Mouse (Mus musculus) small intestine, adult 2 months (tissue): ENCODE results near the gene Ppp4r1. TPM values are rescaled to one million over a fixed set of nuclear protein-coding genes. Genes with fewer than 3 reads are reported as not detected.
A peak's percentile ranks its signal among the peaks of the same experiment; 100 is the strongest.

ENCODE experiments used
- H3K27ac ChIP-seq: fragments of 200-500 bp; 2 replicates; pipeline ENCODE4 v1.5.1; 2012; ENCODE audit warnings: low read depth, low read length, control low read depth, inconsistent platforms; ENCODE audit not compliant: insufficient read depth
- H3K27me3 ChIP-seq: fragments of 200-500 bp; 2 replicates; pipeline ENCODE4 v1.6.1; 2012; ENCODE audit warnings: mild to moderate bottlenecking, moderate library complexity, low read length, inconsistent platforms; ENCODE audit not compliant: control insufficient read depth, insufficient read depth
- H3K36me3 ChIP-seq: fragments of 200-500 bp; 2 replicates; pipeline ENCODE4 v1.6.1; 2012; ENCODE audit warnings: mild to moderate bottlenecking, low read length, control low read depth, inconsistent platforms; ENCODE audit not compliant: control insufficient read depth, insufficient read depth
- H3K4me1 ChIP-seq: fragments of 200-500 bp; 2 replicates; pipeline ENCODE4 v1.6.1; 2012; ENCODE audit warnings: low read length, inconsistent platforms, mixed read lengths; ENCODE audit not compliant: control insufficient read depth, insufficient read depth, insufficient read length
- H3K4me3 ChIP-seq: fragments of 200-500 bp; 2 replicates; pipeline ENCODE4 v1.5.1; 2012; ENCODE audit warnings: low read depth, mild to moderate bottlenecking, control low read depth, inconsistent platforms, low read length, moderate library complexity
- CTCF ChIP-seq: fragments of 200-500 bp; IDR thresholded peaks from 2 replicates; pipeline ENCODE4 v1.5.1; 2012; ENCODE audit warnings: low read depth, mild to moderate bottlenecking, control low read depth, inconsistent platforms, low read length, moderate library complexity, mixed read lengths; ENCODE audit not compliant: insufficient replicate concordance, insufficient read length; ENCODE audit errors: extremely low read depth
- POLR2A ChIP-seq: fragments of 200-500 bp; IDR thresholded peaks from 2 replicates; pipeline ENCODE4 v1.6.1; 2012; ENCODE audit warnings: low read depth, mild to moderate bottlenecking, control low read depth, inconsistent platforms, low read length, moderate library complexity
- WGBS: fragments of 180-500 bp; shearing (Covaris S2); methylation state at CpG from one replicate; pipeline ENCODE4 v1.1.7; 2018; 5-methylcytosine and 5-hydroxymethylcytosine counted together
- polyA plus RNA-seq: library from polyadenylated mRNA; depleted of rRNA; stranded (reverse); fragments of >200 nt; gene quantifications from 2 replicates; pipeline ENCODE4 v1.2.3, GENCODE M21; 2012

Ppp4r1 gene
- polyA plus RNA-seq, 1 experiment: 57.7 TPM

DNA sequence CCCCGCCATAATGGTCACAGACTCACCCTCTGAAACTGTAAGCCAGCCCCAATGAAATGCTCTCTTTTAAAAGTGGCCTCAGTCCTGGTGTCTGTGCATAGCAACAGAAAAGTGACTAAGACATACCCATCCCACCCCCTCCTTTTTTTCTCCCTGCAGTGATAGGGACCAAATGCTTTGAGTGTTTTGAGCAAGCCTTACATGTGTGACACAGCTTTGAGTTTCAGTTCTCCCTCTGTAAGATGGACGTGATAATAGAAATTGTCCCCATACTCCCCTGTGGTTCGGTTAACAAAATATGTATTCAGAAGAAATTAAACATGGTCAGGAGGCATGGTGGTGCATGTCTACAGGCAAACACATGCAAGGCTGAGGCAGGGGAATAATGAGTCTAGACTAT, 26.5 kb upstream of the Ppp4r1 start:
- no peaks in the 10 kb centered on the region for H3K27me3 ChIP-seq
- 92% methylated on average over 3 of the region's 3 CpGs for WGBS
- TF ChIP-seq POLR2A: no peak
- TF ChIP-seq CTCF: no peak
- no peak overlapping the region for H3K27ac ChIP-seq
- H3K4me3 ChIP-seq: no peak overlapping the region
- no peaks in the 10 kb centered on the region for H3K4me1 ChIP-seq
- H3K36me3 ChIP-seq: no peaks in the 10 kb centered on the region

DNA sequence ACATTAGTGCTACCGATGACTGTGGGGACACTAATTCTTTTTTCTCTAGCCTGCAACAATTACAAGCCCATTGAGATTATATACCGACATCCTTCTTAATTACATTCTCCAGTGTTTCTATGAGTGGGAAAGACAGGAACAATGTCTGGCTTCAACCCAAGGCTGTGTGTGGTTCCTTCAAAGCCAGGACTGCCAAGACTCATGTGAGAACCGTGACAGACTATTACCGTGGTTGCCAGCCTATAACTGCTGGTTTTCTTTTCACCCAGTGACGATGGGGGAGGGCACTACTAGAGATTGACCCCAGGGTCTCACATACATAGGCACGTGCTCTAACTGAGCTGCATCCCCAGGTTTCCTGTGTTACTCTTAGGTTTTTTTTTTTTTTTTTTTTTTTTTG, 25.2 kb upstream of the Ppp4r1 start:
- H3K4me1 ChIP-seq: no peaks in the 10 kb centered on the region
- no peak overlapping the region for H3K27ac ChIP-seq
- H3K4me3 ChIP-seq: no peak overlapping the region
- WGBS: 73% methylated on average over 6 of the region's 6 CpGs
- H3K27me3 ChIP-seq: no peaks in the 10 kb centered on the region
- no peaks in the 10 kb centered on the region for H3K36me3 ChIP-seq
- TF ChIP-seq POLR2A: no peak
- TF ChIP-seq CTCF: no peak

DNA sequence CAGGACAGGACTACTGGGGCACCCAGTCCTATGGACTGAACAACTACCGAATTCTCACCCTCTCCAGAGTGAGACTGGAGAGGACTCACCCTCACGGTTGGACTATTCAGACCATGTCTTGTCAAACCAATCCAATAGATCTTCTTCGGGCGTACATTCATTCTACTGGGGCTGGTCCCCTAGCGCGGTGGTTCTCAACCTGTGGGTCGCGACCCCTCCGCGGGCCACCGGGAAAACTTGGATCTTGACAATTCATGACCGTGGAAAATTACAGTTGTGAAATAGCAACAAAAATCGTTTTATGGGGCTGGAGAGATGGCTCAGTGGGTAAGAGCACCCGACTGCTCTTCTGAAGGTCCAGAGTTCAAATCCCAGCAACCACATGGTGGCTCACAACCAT, 19.2 kb upstream of the Ppp4r1 start:
- TF ChIP-seq CTCF (no peak), POLR2A (no peak)
- H3K27me3 ChIP-seq: no peaks in the 10 kb centered on the region
- 91% methylated on average over 14 of the region's 14 CpGs for WGBS
- no peaks in the 10 kb centered on the region for H3K36me3 ChIP-seq
- no peak overlapping the region for H3K27ac ChIP-seq
- H3K4me3 ChIP-seq: no peak overlapping the region
- peaks cover 3% of the 10 kb centered on the region; the same call in 1 of the 2 replicates for H3K4me1 ChIP-seq

DNA sequence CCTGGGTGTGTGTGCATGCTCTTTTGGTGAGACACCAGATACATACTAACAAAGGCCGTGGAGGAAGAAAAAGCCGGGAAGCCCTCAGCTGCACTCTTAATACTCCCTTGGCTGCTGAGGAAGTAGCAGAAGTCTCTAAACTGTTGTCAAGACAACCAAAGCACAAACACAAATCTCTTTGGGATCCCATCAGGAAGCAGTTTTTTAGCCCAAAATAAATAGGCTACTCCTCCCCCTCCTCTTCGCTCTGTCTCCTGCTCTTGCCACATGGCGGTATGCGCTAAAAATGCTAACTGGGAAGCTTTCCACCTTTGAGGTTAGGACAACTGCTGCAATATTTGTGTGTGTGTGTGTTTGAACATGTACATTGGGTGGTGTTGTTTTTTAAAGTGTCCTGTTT, 13.9 kb upstream of the Ppp4r1 start:
- H3K27me3 ChIP-seq: no peaks in the 10 kb centered on the region
- no peak overlapping the region for H3K27ac ChIP-seq
- 72% methylated on average over 5 of the region's 5 CpGs for WGBS
- no peaks in the 10 kb centered on the region for H3K36me3 ChIP-seq
- H3K4me3 ChIP-seq: no peak overlapping the region
- TF ChIP-seq CTCF: no peak
- TF ChIP-seq POLR2A: no peak
- H3K4me1 ChIP-seq: peaks cover 12% of the 10 kb centered on the region; the same call in 1 of the 2 replicates

DNA sequence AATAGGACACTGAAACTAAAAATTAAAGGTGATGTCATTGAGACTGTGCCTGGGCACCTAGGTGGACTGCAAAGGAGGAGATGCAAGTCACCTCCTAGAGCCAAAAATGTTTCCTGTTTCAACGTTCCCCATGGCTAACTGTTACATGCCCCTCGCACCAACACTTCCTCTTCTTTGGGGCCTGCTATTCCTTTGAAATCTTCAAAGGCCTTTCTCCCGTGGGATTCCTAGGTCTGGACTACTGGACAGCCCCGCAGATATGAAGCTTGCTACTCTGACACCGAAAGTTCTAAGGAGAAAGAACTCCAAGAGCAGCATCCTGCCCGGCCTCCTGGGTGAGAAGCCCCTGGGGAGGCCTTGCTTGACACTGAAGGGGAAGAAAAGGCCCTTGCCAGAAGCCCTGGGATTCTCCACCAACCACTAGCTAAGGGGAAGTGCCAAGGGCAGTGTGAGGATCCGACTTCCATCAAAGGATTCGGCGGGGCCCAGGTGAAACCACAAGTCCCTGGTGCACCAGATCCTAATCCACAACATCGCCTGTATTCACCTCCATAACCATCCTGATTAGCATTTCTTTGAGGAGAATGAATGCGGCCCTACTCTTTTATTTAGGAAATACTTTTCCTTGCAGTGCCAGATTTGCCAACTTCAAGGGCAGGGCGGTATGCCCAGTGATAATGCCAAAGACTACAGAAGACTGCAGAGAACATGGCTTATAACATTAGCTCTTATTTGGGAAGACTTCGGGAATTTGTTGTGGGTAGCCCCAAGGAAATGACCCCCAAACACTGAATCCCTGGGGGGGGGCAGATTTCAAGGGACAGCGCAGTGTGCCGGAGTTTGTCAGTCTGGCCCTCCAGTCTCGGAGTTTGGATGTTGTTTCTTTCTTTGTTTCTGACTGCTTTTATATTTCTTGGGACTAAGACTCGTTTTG, 11.1 kb upstream of the Ppp4r1 start:
- H3K27ac ChIP-seq: no peak overlapping the region
- H3K4me1 ChIP-seq: peaks cover 21% of the 10 kb centered on the region
- no peaks in the 10 kb centered on the region for H3K27me3 ChIP-seq
- 68% methylated on average over 17 of the region's 17 CpGs for WGBS
- H3K36me3 ChIP-seq: no peaks in the 10 kb centered on the region
- peak overlapping the region; percentile 81 for H3K4me3 ChIP-seq
- no peak for TF ChIP-seq POLR2A
- TF ChIP-seq CTCF: no peak

DNA sequence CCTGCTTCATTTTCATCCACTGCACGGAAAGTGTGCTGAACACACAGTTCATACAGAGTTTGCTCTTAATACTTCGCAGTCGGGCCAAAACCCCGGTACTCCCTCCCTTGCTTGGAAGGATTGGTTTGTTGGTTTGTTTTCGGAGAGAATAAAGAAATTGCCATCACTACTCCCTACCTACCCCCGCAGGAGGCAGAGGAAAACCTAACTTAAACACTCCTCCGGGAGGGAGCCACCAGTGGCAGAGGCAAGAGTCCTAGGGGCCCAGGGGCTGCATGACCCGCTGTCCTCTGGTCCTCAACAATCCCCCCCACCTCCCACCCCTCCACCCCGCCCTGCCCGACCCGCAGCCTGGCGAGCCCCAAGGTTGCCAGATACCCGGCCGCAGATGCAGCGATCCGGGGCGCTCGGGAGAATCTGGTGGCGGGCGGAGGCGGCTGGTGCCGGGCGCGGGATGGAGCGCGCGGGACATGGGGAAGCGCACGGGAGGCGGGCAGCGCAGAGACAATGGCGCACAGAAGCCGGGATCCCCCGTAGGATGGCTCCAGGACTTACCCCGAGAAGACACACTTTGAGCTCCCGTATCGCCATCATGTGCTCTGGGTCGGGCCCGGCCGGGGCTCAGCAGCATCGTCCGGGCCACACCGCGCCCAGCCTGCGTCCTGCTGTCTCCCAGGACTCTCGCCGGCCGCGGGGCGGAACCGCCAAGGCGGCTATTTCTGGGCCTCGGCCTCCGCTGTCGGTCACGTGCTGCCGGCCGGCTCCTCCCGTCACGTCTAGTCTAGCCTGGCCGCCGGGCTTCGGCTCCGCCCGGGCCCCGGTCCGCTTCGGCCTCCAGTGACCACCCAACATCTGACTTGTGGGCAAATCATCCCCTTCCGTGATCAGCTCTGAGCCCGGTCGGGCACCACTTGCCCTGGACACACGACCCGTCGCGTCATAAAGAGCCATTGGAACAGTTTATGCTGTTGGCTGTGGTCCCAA, 10.1 kb upstream of the Ppp4r1 start, which contains the start of gene Rab31:
TSS of gene Rab31 (minus strand) at position 802 of the 984 bp plus-strand sequence.
- H3K4me1 ChIP-seq: peaks cover 21% of the 10 kb centered on the region
- peak within 1 kb of the TSS; percentile 81 for H3K4me3 ChIP-seq
- H3K27me3 ChIP-seq: no peaks in the 10 kb centered on the region
- H3K27ac ChIP-seq: peak within 1 kb of the TSS; percentile 91
- TF ChIP-seq POLR2A (peak; percentile 60), CTCF (no peak)
- no peaks in the 10 kb centered on the region for H3K36me3 ChIP-seq
- 2% methylated on average over 75 of the region's 75 CpGs for WGBS
